Mouse (Mus musculus) kidney, postnatal 0 days (tissue): ENCODE data around the gene Pus10. TPM values are rescaled to one million over a fixed set of nuclear protein-coding genes. Genes with fewer than 3 reads are reported as not detected.

Experiments
- ATAC-seq: fragments of 200-750 bp; cut with Nextera tagmentation; replicated peaks from 2 replicates; pipeline ENCODE4 v1.8.0; 2017; ENCODE audit warnings: low read depth, moderate number of reproducible peaks, moderate TSS enrichment, moderate library complexity; ENCODE audit not compliant: low FRiP score
- DNase-seq: peaks from one replicate; pipeline ENCODE4 v3.0.0-alpha.2; 2016; ENCODE audit warnings: low spot score
- H3K27ac ChIP-seq: fragments of 300-500 bp; sonication (generic); 2 replicates; pipeline ENCODE4 v1.5.1; 2014; ENCODE audit warnings: mild to moderate bottlenecking
- H3K27me3 ChIP-seq: fragments of 300-500 bp; sonication (generic); 2 replicates; pipeline ENCODE4 v1.6.1; 2014; ENCODE audit warnings: low read length, mixed read lengths; ENCODE audit not compliant: insufficient read depth
- H3K36me3 ChIP-seq: fragments of 300-500 bp; sonication (generic); 2 replicates; pipeline ENCODE4 v1.6.1; 2014; ENCODE audit warnings: low read length, mixed read lengths; ENCODE audit not compliant: insufficient read depth
- H3K4me1 ChIP-seq: fragments of 300-500 bp; sonication (generic); replicated peaks from 2 replicates; pipeline ENCODE4 v1.6.1; 2014; ENCODE audit warnings: antibody characterized with exemption, low read length, mixed read lengths; ENCODE audit not compliant: insufficient read depth
- H3K4me2 ChIP-seq: fragments of 300-500 bp; sonication (generic); 2 replicates; pipeline ENCODE4 v1.6.1; 2014; ENCODE audit warnings: mild to moderate bottlenecking, low read length, moderate library complexity, mixed read lengths
- H3K4me3 ChIP-seq: fragments of 300-500 bp; sonication (generic); replicated peaks from 2 replicates; pipeline ENCODE4 v1.5.1; 2014; ENCODE audit warnings: low read depth, low read length
- H3K9ac ChIP-seq: fragments of 300-500 bp; sonication (generic); 2 replicates; pipeline ENCODE4 v1.6.1; 2014; ENCODE audit warnings: low read depth, low read length
- H3K9me3 ChIP-seq: fragments of 300-500 bp; sonication (generic); replicated peaks from 2 replicates; pipeline ENCODE4 v1.6.1; 2016; ENCODE audit warnings: low read length, inconsistent platforms, mixed read lengths
- CTCF ChIP-seq: IDR thresholded peaks from 2 replicates; pipeline ENCODE4 v1.5.1; 2016; ENCODE audit warnings: antibody characterized with exemption, low read depth, mild to moderate bottlenecking, moderate library complexity
- WGBS: fragments of 180-500 bp; shearing (Covaris S2); extraction: QIAGEN DNeasy Blood & Tissue Kit; methylation state at CpG from one replicate; pipeline ENCODE4 v1.1.7; 2014; 5-methylcytosine and 5-hydroxymethylcytosine counted together
- polyA plus RNA-seq: library from polyadenylated mRNA; unstranded; fragments of >200 nt; fragmentation: Nextera tagmentation; extraction: Ambion mirVana; gene quantifications from 2 replicates; pipeline ENCODE4 v1.2.1, GENCODE M21; 2015

The Pus10 gene
- polyA plus RNA-seq, 1 experiment from 2014 or later = 19.3 TPM

GRCm38 (mm10) chr11:23772471-23772870 lies 107.0 kb downstream of the Pus10 start:
- no peak overlapping the region for H3K4me3 ChIP-seq
- ATAC-seq (no peak), DNase-seq (no peak)
- no peaks in the 10 kb centered on the region for H3K4me1 ChIP-seq
- no peaks in the 10 kb centered on the region for H3K27me3 ChIP-seq
- no peak for TF ChIP-seq CTCF
- H3K36me3 ChIP-seq = no peaks in the 10 kb centered on the region
- no peaks in the 10 kb centered on the region for H3K9me3 ChIP-seq
- no peak overlapping the region for H3K27ac ChIP-seq
- 34% methylated on average over 1 of the region's 1 CpGs for WGBS
- H3K4me2 ChIP-seq = no peak overlapping the region
- no peak overlapping the region for H3K9ac ChIP-seq

GRCm38 (mm10) chr11:23778787-23779201 lies 113.3 kb downstream of the Pus10 start:
- no peaks in the 10 kb centered on the region for H3K36me3 ChIP-seq
- no peaks in the 10 kb centered on the region for H3K4me1 ChIP-seq
- H3K27ac ChIP-seq = no peak overlapping the region
- H3K4me2 ChIP-seq = no peak overlapping the region
- ATAC-seq (no peak), DNase-seq (no peak)
- H3K9me3 ChIP-seq = no peaks in the 10 kb centered on the region
- no peaks in the 10 kb centered on the region for H3K27me3 ChIP-seq
- H3K4me3 ChIP-seq = no peak overlapping the region
- no peak for TF ChIP-seq CTCF
- WGBS = 85% methylated on average over 8 of the region's 8 CpGs
- no peak overlapping the region for H3K9ac ChIP-seq

GRCm38 (mm10) chr11:23782038-23782437 lies 116.6 kb downstream of the Pus10 start:
- H3K4me3 ChIP-seq = no peak overlapping the region
- DNase-seq = peak; percentile 12

More at GRCm38 (mm10) chr11:23782038-23782437, 116.6 kb downstream of the Pus10 start:
- H3K9me3 ChIP-seq = no peaks in the 10 kb centered on the region
- 60% methylated on average over 3 of the region's 3 CpGs for WGBS
- no peaks in the 10 kb centered on the region for H3K36me3 ChIP-seq
- H3K27ac ChIP-seq = no peak overlapping the region
- ATAC-seq = no peak
- H3K4me2 ChIP-seq = no peak overlapping the region
- H3K9ac ChIP-seq = no peak overlapping the region
- H3K27me3 ChIP-seq = no peaks in the 10 kb centered on the region
- H3K4me1 ChIP-seq = no peaks in the 10 kb centered on the region
- no peak for TF ChIP-seq CTCF

Other genes starting within 250 kb of the Pus10 start
- gene Ahsa2, start 167.6 kb upstream of the Pus10 start, polyA plus RNA-seq = 37.0 and 47.0 TPM in 2 replicates
- gene 1700093K21Rik, start 144.5 kb upstream of the Pus10 start, polyA plus RNA-seq = not detected in 2 replicates
- 22.5 and 23.7 TPM in 2 replicates for gene 0610010F05Rik, start 32.0 kb upstream of the Pus10 start, polyA plus RNA-seq
- 32.4 and 32.9 TPM in 2 replicates for gene Pex13, start 285 bp downstream of the Pus10 start, polyA plus RNA-seq
- 0.54 TPM in 2 replicates for gene Rel, start 105.3 kb downstream of the Pus10 start, polyA plus RNA-seq
- gene Papolg, start 229.6 kb downstream of the Pus10 start, polyA plus RNA-seq = 9.5 and 9.8 TPM in 2 replicates